ENCODE assay signal across 19 mouse cellular contexts in the genomic region with DNA sequence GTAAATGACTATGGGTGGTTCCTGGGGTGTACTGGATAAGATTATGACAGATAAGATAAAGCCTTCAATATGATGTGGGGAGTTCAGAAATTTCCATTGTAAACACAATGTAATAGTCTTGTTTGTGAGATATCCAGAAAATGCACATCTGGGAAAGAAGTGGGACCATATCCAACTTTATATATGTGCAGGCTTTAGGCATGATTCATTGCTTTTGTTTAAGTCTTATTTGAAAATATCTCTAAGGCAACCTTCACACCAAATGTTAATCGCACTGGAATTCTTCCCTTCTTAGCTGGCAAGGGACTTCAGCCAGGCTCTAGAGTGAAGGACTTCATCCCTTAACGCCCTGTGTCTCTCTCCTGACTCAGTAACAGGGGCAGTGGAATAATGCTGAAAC.
"Had no signal": no experiment of that assay in that cellular context is flagged by ENCODE, and none has a peak within 500 bp of the region (broad histone marks: within the 10 kb centered on the region; RNA-seq: fewer than 3 reads in every experiment).

No protein-coding gene starts in this region.

- H3K4me1 ChIP-seq: liver, embryonic 15.5 days; lung, embryonic 15.5 days; megakaryocyte, embryonic 14.5 days; midbrain, embryonic 13.5 days; midbrain, embryonic 15.5 days had no signal

- H3K9ac ChIP-seq: liver, embryonic 15.5 days; liver, postnatal 0 days; lung, embryonic 15.5 days; midbrain, embryonic 13.5 days; midbrain, embryonic 15.5 days; neural tube, embryonic 12.5 days had no signal

- H3K4me3 ChIP-seq: liver, embryonic 15.5 days; lung, embryonic 15.5 days; megakaryocyte, embryonic 14.5 days; midbrain, embryonic 13.5 days; midbrain, embryonic 15.5 days; neural tube, embryonic 12.5 days had no signal

- H3K4me2 ChIP-seq: liver, embryonic 15.5 days; lung, embryonic 15.5 days; midbrain, embryonic 11.5 days; midbrain, embryonic 13.5 days; midbrain, embryonic 15.5 days; neural tube, embryonic 12.5 days had no signal

- DNase-seq: liver, postnatal 0 days; lung, postnatal 10 days; lung, postnatal 36 days; retina, postnatal 1 day; right cerebral cortex, adult 18-20 months; right cerebral cortex, postnatal 25 days; right cerebral cortex, postnatal 4 days; spleen, adult 18-20 months; thymus, adult 18-20 months; thymus, postnatal 14 days; thymus, postnatal 36 days had no signal

- ATAC-seq: liver, postnatal 0 days; midbrain, embryonic 13.5 days; midbrain, embryonic 15.5 days had no signal

- H3K27me3 ChIP-seq: liver, embryonic 15.5 days; lung, embryonic 15.5 days; megakaryocyte, embryonic 14.5 days; midbrain, embryonic 13.5 days; midbrain, embryonic 15.5 days; neural tube, embryonic 12.5 days had no signal

- H3K9me3 ChIP-seq: liver, embryonic 15.5 days; lung, embryonic 15.5 days; midbrain, embryonic 13.5 days; midbrain, embryonic 15.5 days; neural tube, embryonic 12.5 days had no signal

- H3K36me3 ChIP-seq: liver, embryonic 15.5 days; lung, embryonic 15.5 days; midbrain, embryonic 13.5 days; midbrain, embryonic 15.5 days; neural tube, embryonic 12.5 days had no signal

- H3K27ac ChIP-seq: liver, embryonic 15.5 days; lung, embryonic 15.5 days; macrophage; midbrain, embryonic 13.5 days; midbrain, embryonic 15.5 days; neural tube, embryonic 12.5 days had no signal
